Mouse (Mus musculus): ENCODE results near the gene Gemin5.
"Not testable (repeated sequence)": the region's sequence is repeated elsewhere in the genome, so short reads cannot be mapped to it uniquely, and the experiment has no call there.

Gene Gemin5

GRCm38 (mm10) chr11:58168167-58168915 lies at the start of gene Gemin5:
Gene Gemin5, minus strand, starts transcription at chr11:58168539.
- DNase-seq (ENCODE audit: low read depth, low spot score) = peak; percentile 68

- no peak for DNase-seq (ENCODE audit: low read depth, low spot score)
Measured at GRCm38 (mm10) chr11:58216823-58217222, 48.5 kb upstream of the Gemin5 start.

- DNase-seq (ENCODE audit: low read depth, low spot score) = no peak
Measured at GRCm38 (mm10) chr11:58215814-58216213, 47.5 kb upstream of the Gemin5 start.

- not testable (repeated sequence) for DNase-seq (ENCODE audit: low read depth, low spot score)
Measured at GRCm38 (mm10) chr11:58215049-58215430, 46.7 kb upstream of the Gemin5 start.

GRCm38 (mm10) chr11:58214391-58215048 lies 46.2 kb upstream of the Gemin5 start:
- DNase-seq (ENCODE audit: low read depth, low spot score) = no peak

GRCm38 (mm10) chr11:58213673-58214342 lies 45.5 kb upstream of the Gemin5 start:
- no peak for DNase-seq (ENCODE audit: low read depth, low spot score)

- DNase-seq (ENCODE audit: low read depth, low spot score) = no peak
Measured at GRCm38 (mm10) chr11:58211682-58212067, 43.3 kb upstream of the Gemin5 start.

- no peak for DNase-seq (ENCODE audit: low read depth, low spot score)
Measured at GRCm38 (mm10) chr11:58211062-58211681, 42.8 kb upstream of the Gemin5 start.

- no peak for DNase-seq (ENCODE audit: low read depth, low spot score)
Measured at GRCm38 (mm10) chr11:58210321-58210886, 42.1 kb upstream of the Gemin5 start.

- no peak for DNase-seq (ENCODE audit: low read depth, low spot score)
Measured at GRCm38 (mm10) chr11:58201052-58201451, 32.7 kb upstream of the Gemin5 start.

GRCm38 (mm10) chr11:58200226-58200625 lies 31.9 kb upstream of the Gemin5 start:
- no peak for DNase-seq (ENCODE audit: low read depth, low spot score)

- DNase-seq (ENCODE audit: low read depth, low spot score) = not testable (repeated sequence)
Measured at GRCm38 (mm10) chr11:58199229-58200037, 31.1 kb upstream of the Gemin5 start, which contains the start of the genes Igtp and Irgm2. Gene Igtp, plus strand, starts transcription at chr11:58199556. Gene Irgm2, plus strand, starts transcription at chr11:58199618.

- no peak for DNase-seq (ENCODE audit: low read depth, low spot score)
Measured at GRCm38 (mm10) chr11:58198663-58199062, 30.3 kb upstream of the Gemin5 start.

GRCm38 (mm10) chr11:58193860-58194520 lies 25.7 kb upstream of the Gemin5 start:
- DNase-seq (ENCODE audit: low read depth, low spot score) = no peak

GRCm38 (mm10) chr11:58193326-58193725 lies 25.0 kb upstream of the Gemin5 start:
- DNase-seq (ENCODE audit: low read depth, low spot score) = no peak

- no peak for DNase-seq (ENCODE audit: low read depth, low spot score)
Measured at GRCm38 (mm10) chr11:58189675-58190074, 21.3 kb upstream of the Gemin5 start.

GRCm38 (mm10) chr11:58183579-58183978 lies 15.2 kb upstream of the Gemin5 start:
- no peak for DNase-seq (ENCODE audit: low read depth, low spot score)

GRCm38 (mm10) chr11:58180756-58181155 lies 12.4 kb upstream of the Gemin5 start:
- DNase-seq (ENCODE audit: low read depth, low spot score) = no peak

- DNase-seq (ENCODE audit: low read depth, low spot score) = not testable (repeated sequence)
Measured at GRCm38 (mm10) chr11:58179986-58180385, 11.6 kb upstream of the Gemin5 start.

GRCm38 (mm10) chr11:58179563-58179962 lies 11.2 kb upstream of the Gemin5 start:
- DNase-seq (ENCODE audit: low read depth, low spot score) = peak; percentile 92

Data from telencephalon, adult 2 months (tissue).